ENCODE assay signal across 22 mouse cellular contexts in genomic region chr4:82624285-82625045, GRCm38 (mm10).
DNase-seq lines count a peak whose midpoint lies in the region; ATAC-seq and TF ChIP-seq lines count a peak whose summit lies in the region.
"Had no signal": no experiment of that assay in that cellular context is flagged by ENCODE, and none has a peak within 500 bp of the region (broad histone marks: within the 10 kb centered on the region; RNA-seq: fewer than 3 reads in every experiment).

No protein-coding gene starts in this region.

- no peak overlapping the region for H3K9ac ChIP-seq in forebrain, embryonic 15.5 days (replicated peaks)
- no peak overlapping the region for H3K9ac ChIP-seq in forebrain, postnatal 0 days
- H3K9ac ChIP-seq in midbrain, embryonic 13.5 days (replicated peaks): no peak overlapping the region
- H3K9ac ChIP-seq in midbrain, postnatal 0 days (replicated peaks; ENCODE audit: low read length, poor library complexity, severe bottlenecking): no peak overlapping the region
- H3K9ac ChIP-seq: forebrain, embryonic 12.5 days; heart, embryonic 12.5 days; liver, embryonic 12.5 days; midbrain, embryonic 12.5 days had no signal

- peak overlapping the region; percentile 87; the same call in 1 of the 2 replicates for H3K27ac ChIP-seq in forebrain, embryonic 15.5 days (replicated peaks)
- H3K27ac ChIP-seq in forebrain, postnatal 0 days (ENCODE audit: low read depth, low read length): no peak overlapping the region
- peak overlapping the region; percentile 70; the same call in 1 of the 2 replicates for H3K27ac ChIP-seq in midbrain, embryonic 13.5 days
- H3K27ac ChIP-seq in midbrain, postnatal 0 days (ENCODE audit: low read depth, low read length): no peak overlapping the region
- H3K27ac ChIP-seq: liver, embryonic 12.5 days had no signal

- H3K4me2 ChIP-seq in forebrain, embryonic 15.5 days (replicated peaks): no peak overlapping the region
- no peak overlapping the region for H3K4me2 ChIP-seq in forebrain, postnatal 0 days (ENCODE audit: low read depth)
- no peak overlapping the region for H3K4me2 ChIP-seq in midbrain, embryonic 13.5 days (replicated peaks)
- H3K4me2 ChIP-seq in midbrain, postnatal 0 days (ENCODE audit: low read depth, low read length, poor library complexity, severe bottlenecking): no peak overlapping the region
- H3K4me2 ChIP-seq: forebrain, embryonic 12.5 days; heart, embryonic 12.5 days; liver, embryonic 12.5 days; midbrain, embryonic 12.5 days had no signal

- no peaks in the 10 kb centered on the region for H3K36me3 ChIP-seq in forebrain, embryonic 15.5 days
- H3K36me3 ChIP-seq in forebrain, postnatal 0 days (ENCODE audit: insufficient read depth): no peaks in the 10 kb centered on the region
- H3K36me3 ChIP-seq in midbrain, embryonic 13.5 days: no peaks in the 10 kb centered on the region
- H3K36me3 ChIP-seq in midbrain, postnatal 0 days (ENCODE audit: insufficient read depth, low read length): no peaks in the 10 kb centered on the region
- H3K36me3 ChIP-seq: forebrain, embryonic 12.5 days; heart, embryonic 12.5 days; liver, embryonic 12.5 days; midbrain, embryonic 12.5 days had no signal

- 87% methylated on average over 8 of the region's 8 CpGs for WGBS in forebrain, embryonic 15.5 days
- 84% methylated on average over 8 of the region's 8 CpGs for WGBS in forebrain, postnatal 0 days
- 84% methylated on average over 8 of the region's 8 CpGs for WGBS in midbrain, embryonic 13.5 days
- 85% methylated on average over 8 of the region's 8 CpGs for WGBS in midbrain, postnatal 0 days

- no peak for ATAC-seq in forebrain, embryonic 15.5 days (replicated peaks)
- ATAC-seq in forebrain, postnatal 0 days: no peak
- ATAC-seq in midbrain, embryonic 13.5 days: no peak
- no peak for ATAC-seq in midbrain, postnatal 0 days (ENCODE audit: low FRiP score)
- 0 out of 2 replicates have a peak, but pooled peaks have one; percentile 10 for ATAC-seq in megakaryocyte progenitor cell, adult 5-6 weeks (replicated peaks; ENCODE audit: poor library complexity)
- ATAC-seq: inflammation-experienced regulatory T-cells, adult 6 months; liver, embryonic 12.5 days had no signal

- no peak for DNase-seq in forebrain, postnatal 0 days
- no peak for DNase-seq in midbrain, postnatal 0 days (ENCODE audit: low spot score)
- DNase-seq in induced T-regulatory cell, adult 2 months (ENCODE audit: low read depth): peak; percentile 38
- DNase-seq in adrenal gland, postnatal 36 days: no peak
- no peak for DNase-seq in urinary bladder, postnatal 36 days (ENCODE audit: low spot score in 2 of 2)
- DNase-seq: cerebellum, adult 8-10 months; gastrocnemius, postnatal 25 days; kidney, adult 2 months; kidney, postnatal 10 days; layer of hippocampus, postnatal 36 days; lung, adult 2 months; lung, postnatal 36 days; right cerebral cortex, postnatal 4 days; thymus, postnatal 36 days had no signal

- H3K9me3 ChIP-seq in forebrain, embryonic 15.5 days: no peaks in the 10 kb centered on the region
- H3K9me3 ChIP-seq in forebrain, postnatal 0 days (ENCODE audit: low read length): no peaks in the 10 kb centered on the region
- no peaks in the 10 kb centered on the region for H3K9me3 ChIP-seq in midbrain, embryonic 13.5 days
- no peaks in the 10 kb centered on the region for H3K9me3 ChIP-seq in midbrain, postnatal 0 days (ENCODE audit: low read length)
- H3K9me3 ChIP-seq: forebrain, embryonic 12.5 days; heart, embryonic 12.5 days; liver, embryonic 12.5 days; midbrain, embryonic 12.5 days had no signal

- TF ChIP-seq CTCF in forebrain, postnatal 0 days (IDR thresholded peaks at IDR 0.05; ENCODE audit: low read depth): no peak
- TF ChIP-seq CTCF in midbrain, postnatal 0 days (IDR thresholded peaks at IDR 0.05): no peak

- H3K4me3 ChIP-seq in forebrain, embryonic 15.5 days: no peak overlapping the region
- H3K4me3 ChIP-seq in forebrain, postnatal 0 days (ENCODE audit: low read depth, low read length): no peak overlapping the region
- no peak overlapping the region for H3K4me3 ChIP-seq in midbrain, embryonic 13.5 days (replicated peaks)
- H3K4me3 ChIP-seq in midbrain, postnatal 0 days (ENCODE audit: low read depth, low read length): no peak overlapping the region
- H3K4me3 ChIP-seq: forebrain, embryonic 12.5 days; heart, embryonic 12.5 days; liver, embryonic 12.5 days; midbrain, embryonic 12.5 days had no signal

- no peaks in the 10 kb centered on the region for H3K27me3 ChIP-seq in forebrain, embryonic 15.5 days
- no peaks in the 10 kb centered on the region for H3K27me3 ChIP-seq in forebrain, postnatal 0 days (ENCODE audit: insufficient read depth, low read length)
- no peaks in the 10 kb centered on the region for H3K27me3 ChIP-seq in midbrain, embryonic 13.5 days
- H3K27me3 ChIP-seq in midbrain, postnatal 0 days (ENCODE audit: insufficient read depth, low read length): no peaks in the 10 kb centered on the region
- H3K27me3 ChIP-seq: forebrain, embryonic 12.5 days; heart, embryonic 12.5 days; liver, embryonic 12.5 days; midbrain, embryonic 12.5 days had no signal

- H3K4me1 ChIP-seq in forebrain, embryonic 15.5 days: peaks cover 24% of the 10 kb centered on the region
- peaks cover 5% of the 10 kb centered on the region; the same call in 1 of the 2 replicates for H3K4me1 ChIP-seq in forebrain, postnatal 0 days (ENCODE audit: insufficient read depth)
- peaks cover 22% of the 10 kb centered on the region for H3K4me1 ChIP-seq in midbrain, embryonic 13.5 days (replicated peaks)
- H3K4me1 ChIP-seq in midbrain, postnatal 0 days (ENCODE audit: insufficient read depth, low read length): no peaks in the 10 kb centered on the region

Comparison
In these comparisons a context has a peak if more than half of its experiments do, and no peak if none do; other contexts are left out.
1. H3K27ac ChIP-seq: peak in forebrain, embryonic 15.5 days (single experiment) and midbrain, embryonic 13.5 days (single experiment); none in forebrain, postnatal 0 days (single experiment) and midbrain, postnatal 0 days (single experiment).